Mouse (Mus musculus) adrenal gland, adult 10 weeks (tissue): ENCODE data around the gene Ap1ar. TPM values are rescaled to one million over a fixed set of nuclear protein-coding genes. Genes with fewer than 3 reads are reported as not detected.

Experiments
- polyA plus RNA-seq: library from polyadenylated mRNA; stranded (reverse); fragments of 350-450 nt; fragmentation: Illumina TruSeq; extraction: RNeasy Lipid Tissue Mini Kit (QIAGEN cat#74804); gene quantifications from one replicate; pipeline ENCODE4 v1.2.3, GENCODE M21; 2014; ENCODE audit warnings: low read depth, low replicate concordance

Gene Ap1ar
- polyA plus RNA-seq = 34.9 TPM

DNA sequence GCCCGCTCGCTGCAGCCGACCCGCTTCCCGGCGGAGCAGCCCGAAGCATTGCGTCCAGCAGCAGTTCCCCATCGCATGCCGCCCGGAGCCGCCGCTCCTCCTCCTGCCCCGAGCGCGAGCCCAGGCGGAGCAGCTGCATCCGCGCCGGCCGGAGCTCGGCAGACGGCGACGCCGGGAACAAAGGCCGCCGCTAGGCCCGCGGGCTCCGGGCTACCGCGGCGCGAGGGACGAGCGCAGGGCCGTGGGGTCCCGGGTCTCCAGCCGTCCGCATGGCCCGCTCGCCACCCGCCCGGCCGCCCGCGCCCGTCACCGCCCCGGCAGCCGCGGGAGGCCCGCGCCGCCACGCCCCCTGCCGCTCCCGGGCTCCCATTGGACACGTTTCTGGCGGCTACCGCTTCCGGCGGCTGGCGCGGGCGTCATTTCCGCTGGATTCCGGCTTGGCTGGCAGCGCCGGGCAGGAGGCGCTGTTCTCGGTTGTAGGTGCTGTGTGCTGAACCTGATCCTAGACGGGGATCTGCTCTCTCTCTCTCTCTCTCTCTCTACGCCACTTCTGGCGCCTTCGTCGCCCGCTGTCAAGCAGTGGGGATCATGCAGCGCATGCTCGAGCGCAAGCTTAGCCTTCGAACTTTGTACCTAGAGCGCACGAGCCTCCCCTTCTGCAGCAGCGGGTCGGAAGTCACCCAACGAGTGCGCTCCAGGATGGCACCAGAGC, at the start of gene Ap1ar:
Gene Ap1ar (minus strand): TSS at position 370 of the 712 bp plus-strand sequence.

DNA sequence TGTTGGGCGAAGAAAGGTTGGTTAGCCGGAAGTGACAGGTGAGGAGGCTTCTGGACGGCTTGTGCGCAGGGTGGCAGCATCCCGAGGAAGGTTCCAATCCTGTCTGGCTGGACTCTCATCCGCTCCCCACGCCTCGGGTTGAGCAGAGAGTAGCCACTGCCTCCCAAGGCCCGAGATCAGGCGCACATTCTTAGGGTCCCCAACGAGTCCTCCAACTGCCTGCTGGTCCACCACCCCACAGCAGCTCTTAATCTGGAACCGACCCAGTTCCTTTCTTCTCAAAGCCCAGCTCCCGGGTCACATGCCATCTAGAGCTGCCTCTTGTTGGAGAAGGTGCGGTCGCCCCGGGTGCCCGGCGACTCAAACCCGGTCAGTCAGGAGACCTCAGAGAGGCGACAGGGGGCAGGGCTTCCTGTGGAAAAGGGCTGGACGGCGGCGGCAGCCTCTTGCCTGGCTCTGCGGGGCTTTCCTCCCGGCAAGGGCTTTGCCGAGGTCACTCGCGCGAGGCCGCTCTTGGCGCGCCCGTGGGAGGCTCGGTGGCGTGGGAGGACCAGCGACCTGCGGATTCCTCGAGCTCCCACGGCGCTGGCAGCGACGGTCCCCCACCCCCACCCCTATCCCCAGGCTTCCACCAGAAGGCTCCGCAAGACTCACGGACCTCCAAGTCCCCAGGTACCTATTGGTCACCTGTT, 47.7 kb downstream of the Ap1ar start, which contains the start of gene Tifa:
Gene Tifa (plus strand): TSS at position 306 of the 692 bp plus-strand sequence.

GRCm38 (mm10) chr3:127780021-127780644, 57.2 kb downstream of the Ap1ar start, which contains the start of gene Alpk1:
Alpk1 (minus strand) TSS chr3:127780527.

Other genes starting within 250 kb of the Ap1ar start
- not detected for gene Neurog2, start 204.4 kb downstream of the Ap1ar start, polyA plus RNA-seq
- 5.9 TPM for gene Alpk1, start 57.0 kb downstream of the Ap1ar start, polyA plus RNA-seq
- 13.8 TPM for gene Tifa, start 47.7 kb downstream of the Ap1ar start, polyA plus RNA-seq
- 19.6 TPM for gene Fam241a, start 58.8 kb upstream of the Ap1ar start, polyA plus RNA-seq